Mouse (Mus musculus): ENCODE results near the gene Hgfac.

The Hgfac gene

GRCm38 (mm10) chr5:35041268-35041829, at the start of gene Hgfac:
Hgfac (plus strand) TSS chr5:35041509.
- no peak for DNase-seq (ENCODE audit: low spot score)

- DNase-seq (ENCODE audit: low spot score) = no peak
These were observed 42.6 kb upstream of the Hgfac start for GRCm38 (mm10) chr5:34998754-34999153.

- no peak for DNase-seq (ENCODE audit: low spot score)
These were observed 42.0 kb upstream of the Hgfac start for GRCm38 (mm10) chr5:34999281-34999680.

- DNase-seq (ENCODE audit: low spot score) = no peak
These were observed 41.0 kb upstream of the Hgfac start for GRCm38 (mm10) chr5:35000323-35000722.

- no peak for DNase-seq (ENCODE audit: low spot score)
These were observed 40.2 kb upstream of the Hgfac start for GRCm38 (mm10) chr5:35001144-35001543.

GRCm38 (mm10) chr5:35003611-35004162, 37.6 kb upstream of the Hgfac start:
- DNase-seq (ENCODE audit: low spot score) = no peak

- no peak for DNase-seq (ENCODE audit: low spot score)
These were observed 36.5 kb upstream of the Hgfac start for GRCm38 (mm10) chr5:35004769-35005168.

GRCm38 (mm10) chr5:35005659-35006058, 35.6 kb upstream of the Hgfac start:
- no peak for DNase-seq (ENCODE audit: low spot score)

GRCm38 (mm10) chr5:35006599-35006998, 34.7 kb upstream of the Hgfac start:
- DNase-seq (ENCODE audit: low spot score) = no peak

GRCm38 (mm10) chr5:35009163-35009562, 32.1 kb upstream of the Hgfac start:
- no peak for DNase-seq (ENCODE audit: low spot score)

- DNase-seq (ENCODE audit: low spot score) = no peak
These were observed 30.7 kb upstream of the Hgfac start for GRCm38 (mm10) chr5:35010656-35011055.

GRCm38 (mm10) chr5:35011156-35011923, 30.0 kb upstream of the Hgfac start:
- no peak for DNase-seq (ENCODE audit: low spot score)

- no peak for DNase-seq (ENCODE audit: low spot score)
These were observed 27.3 kb upstream of the Hgfac start for GRCm38 (mm10) chr5:35014036-35014435.

- no peak for DNase-seq (ENCODE audit: low spot score)
These were observed 21.5 kb upstream of the Hgfac start for GRCm38 (mm10) chr5:35019673-35020300.

- no peak for DNase-seq (ENCODE audit: low spot score)
These were observed 20.7 kb upstream of the Hgfac start for GRCm38 (mm10) chr5:35020410-35021241.

- peak; percentile 55 for DNase-seq (ENCODE audit: low spot score)
These were observed 16.3 kb upstream of the Hgfac start for GRCm38 (mm10) chr5:35024975-35025374.

- no peak for DNase-seq (ENCODE audit: low spot score)
These were observed 12.0 kb upstream of the Hgfac start for GRCm38 (mm10) chr5:35029303-35029702.

GRCm38 (mm10) chr5:35029755-35030154, 11.6 kb upstream of the Hgfac start:
- DNase-seq (ENCODE audit: low spot score) = no peak

- DNase-seq (ENCODE audit: low spot score) = no peak
These were observed 8.2 kb upstream of the Hgfac start for GRCm38 (mm10) chr5:35033068-35033467.

- DNase-seq (ENCODE audit: low spot score) = no peak
These were observed 7.7 kb upstream of the Hgfac start for GRCm38 (mm10) chr5:35033619-35034018.

GRCm38 (mm10) chr5:35035141-35035540, 6.2 kb upstream of the Hgfac start:
- no peak for DNase-seq (ENCODE audit: low spot score)

GRCm38 (mm10) chr5:35035795-35036194, 5.5 kb upstream of the Hgfac start:
- DNase-seq (ENCODE audit: low spot score) = no peak
